Mouse (Mus musculus) kidney, adult 2 months (tissue): ENCODE measurements around the gene Igsf11.

Source experiments
- CTCF ChIP-seq: fragments of 200-500 bp; conservative IDR thresholded peaks from 2 replicates; pipeline ENCODE4 v1.5.1; 2011; ENCODE audit warnings: low read depth, mild to moderate bottlenecking, control low read depth, low read length, moderate library complexity, mixed read lengths; ENCODE audit not compliant: insufficient read depth, insufficient read length
- POLR2A ChIP-seq: fragments of 200-500 bp; IDR thresholded peaks from one replicate; pipeline ENCODE4 v1.6.1; 2011; ENCODE audit warnings: low read depth, low read length, control low read depth

- TF ChIP-seq CTCF (no peak), POLR2A (no peak)
Measured at GRCm38 (mm10) chr16:38916053-38916786, 23.7 kb downstream of the Igsf11 start.
